Mouse (Mus musculus) limb, embryonic 10.5 days (tissue): ENCODE data around the gene Ptprd. TPM values are rescaled to one million over a fixed set of nuclear protein-coding genes. Genes with fewer than 3 reads are reported as not detected.

Source experiments
- DNase-seq: peaks from one replicate; pipeline ENCODE4 v3.0.0-alpha.2; 2017; ENCODE audit warnings: low spot score
- H3K27ac ChIP-seq: fragments of 300-500 bp; sonication (generic); 2 replicates; pipeline ENCODE4 v1.5.1; 2016; ENCODE audit warnings: mild to moderate bottlenecking
- H3K27me3 ChIP-seq: fragments of 300-500 bp; sonication (generic); 2 replicates; pipeline ENCODE4 v1.6.1; 2016; ENCODE audit warnings: low read depth, mild to moderate bottlenecking; ENCODE audit not compliant: poor library complexity, severe bottlenecking
- H3K36me3 ChIP-seq: fragments of 300-500 bp; sonication (generic); 2 replicates; pipeline ENCODE4 v1.6.1; 2016; ENCODE audit warnings: mild to moderate bottlenecking, moderate library complexity
- H3K4me1 ChIP-seq: fragments of 300-500 bp; sonication (generic); 2 replicates; pipeline ENCODE4 v1.6.1; 2016
- H3K4me3 ChIP-seq: fragments of 300-500 bp; sonication (generic); 2 replicates; pipeline ENCODE4 v1.5.1; 2016; ENCODE audit warnings: mild to moderate bottlenecking, moderate library complexity
- H3K9me3 ChIP-seq: fragments of 300-500 bp; sonication (generic); replicated peaks from 2 replicates; pipeline ENCODE4 v1.6.1; 2016; ENCODE audit warnings: mild to moderate bottlenecking
- WGBS: fragments of 180-500 bp; shearing (Covaris S2); methylation state at CpG from one replicate; pipeline ENCODE4 v1.1.7; 2016; 5-methylcytosine and 5-hydroxymethylcytosine counted together
- polyA plus RNA-seq: library from polyadenylated mRNA; unstranded; fragments of >200 nt; fragmentation: Nextera tagmentation; extraction: Ambion mirVana; gene quantifications from 2 replicates; pipeline ENCODE4 v1.2.1, GENCODE M21; 2016

Ptprd gene
- polyA plus RNA-seq, 1 experiment from 2014 or later = 15.6 TPM

GRCm38 (mm10) chr4:76386978-76387824, 1824.6 kb downstream of the Ptprd start:
- 47% methylated on average over 7 of the region's 7 CpGs for whole genome bisulfite sequencing
- no peak overlapping the region for H3K27ac ChIP-seq
- DNase-seq = no peak
- no peaks in the 10 kb centered on the region; the same call in 1 of the 2 replicates for H3K36me3 ChIP-seq
- H3K9me3 ChIP-seq = no peaks in the 10 kb centered on the region
- H3K4me3 ChIP-seq = no peak overlapping the region
- no peaks in the 10 kb centered on the region for H3K27me3 ChIP-seq
- peaks cover 15% of the 10 kb centered on the region for H3K4me1 ChIP-seq

GRCm38 (mm10) chr4:76385818-76386217, 1825.9 kb downstream of the Ptprd start:
- H3K4me3 ChIP-seq = no peak overlapping the region

GRCm38 (mm10) chr4:76380312-76380917, 1831.3 kb downstream of the Ptprd start:
- no peak overlapping the region for H3K27ac ChIP-seq
- H3K27me3 ChIP-seq = no peaks in the 10 kb centered on the region
- H3K36me3 ChIP-seq = no peaks in the 10 kb centered on the region; the same call in 1 of the 2 replicates
- H3K4me1 ChIP-seq = no peaks in the 10 kb centered on the region
- H3K4me3 ChIP-seq = no peak overlapping the region
- H3K9me3 ChIP-seq = no peaks in the 10 kb centered on the region
- WGBS = 90% methylated on average over 6 of the region's 6 CpGs
- no peak for DNase-seq

More at GRCm38 (mm10) chr4:76385818-76386217, 1825.9 kb downstream of the Ptprd start:
- no peaks in the 10 kb centered on the region; the same call in 1 of the 2 replicates for H3K36me3 ChIP-seq
- H3K27me3 ChIP-seq = no peaks in the 10 kb centered on the region
- no peak overlapping the region for H3K27ac ChIP-seq
- H3K9me3 ChIP-seq = no peaks in the 10 kb centered on the region
- peaks cover 15% of the 10 kb centered on the region for H3K4me1 ChIP-seq
- DNase-seq = no peak
- 89% methylated on average over 5 of the region's 5 CpGs for WGBS

- peak overlapping the region; percentile 70 for H3K27ac ChIP-seq
- H3K4me3 ChIP-seq = no peak overlapping the region
- H3K9me3 ChIP-seq = no peaks in the 10 kb centered on the region
- no peaks in the 10 kb centered on the region for H3K36me3 ChIP-seq
- WGBS = 72% methylated on average over 4 of the region's 4 CpGs
- DNase-seq = peak; percentile 56
- no peaks in the 10 kb centered on the region for H3K27me3 ChIP-seq
- peaks cover 53% of the 10 kb centered on the region for H3K4me1 ChIP-seq
Measured at GRCm38 (mm10) chr4:76370041-76370880, 1841.5 kb downstream of the Ptprd start.

- 54% methylated on average over 3 of the region's 3 CpGs for WGBS
- DNase-seq = no peak
- no peaks in the 10 kb centered on the region for H3K27me3 ChIP-seq
- no peaks in the 10 kb centered on the region for H3K36me3 ChIP-seq
- H3K4me3 ChIP-seq = no peak overlapping the region
- H3K27ac ChIP-seq = 0 out of 2 replicates have a peak overlapping the region, but pooled peaks have one; percentile 25
- no peaks in the 10 kb centered on the region for H3K9me3 ChIP-seq
- peaks cover 60% of the 10 kb centered on the region for H3K4me1 ChIP-seq
Measured at GRCm38 (mm10) chr4:76369101-76369500, 1842.7 kb downstream of the Ptprd start.

GRCm38 (mm10) chr4:76368291-76368690, 1843.5 kb downstream of the Ptprd start:
- H3K4me1 ChIP-seq = peaks cover 68% of the 10 kb centered on the region
- H3K27me3 ChIP-seq = no peaks in the 10 kb centered on the region
- no peaks in the 10 kb centered on the region for H3K36me3 ChIP-seq
- no peak overlapping the region for H3K27ac ChIP-seq
- no peaks in the 10 kb centered on the region for H3K9me3 ChIP-seq
- WGBS = 93% methylated on average over 2 of the region's 2 CpGs
- H3K4me3 ChIP-seq = no peak overlapping the region
- no peak for DNase-seq

- Histone ChIP-seq H3K9me3 (no peaks in the 10 kb centered on the region), H3K27ac (no peak overlapping the region), H3K27me3 (no peaks in the 10 kb centered on the region), H3K4me1 (peaks cover 75% of the 10 kb centered on the region), H3K4me3 (no peak overlapping the region), H3K36me3 (no peaks in the 10 kb centered on the region)
- DNase-seq = no peak
- 87% methylated on average over 3 of the region's 3 CpGs for WGBS
Measured at GRCm38 (mm10) chr4:76367285-76367684, 1844.5 kb downstream of the Ptprd start.

- WGBS = 80% methylated on average over 4 of the region's 4 CpGs
Measured at GRCm38 (mm10) chr4:76365871-76366270, 1845.9 kb downstream of the Ptprd start.

GRCm38 (mm10) chr4:76361546-76361945, 1850.2 kb downstream of the Ptprd start:
- H3K27me3 ChIP-seq = no peaks in the 10 kb centered on the region
- H3K36me3 ChIP-seq = no peaks in the 10 kb centered on the region
- DNase-seq = no peak
- H3K9me3 ChIP-seq = no peaks in the 10 kb centered on the region
- H3K4me3 ChIP-seq = no peak overlapping the region
- H3K27ac ChIP-seq = no peak overlapping the region
- peaks cover 33% of the 10 kb centered on the region for H3K4me1 ChIP-seq
- 91% methylated on average over 1 of the region's 1 CpGs for WGBS

More at GRCm38 (mm10) chr4:76365871-76366270, 1845.9 kb downstream of the Ptprd start:
- Histone ChIP-seq H3K4me3 (no peak overlapping the region), H3K36me3 (no peaks in the 10 kb centered on the region), H3K9me3 (no peaks in the 10 kb centered on the region), H3K27me3 (no peaks in the 10 kb centered on the region), H3K27ac (peak overlapping the region; percentile 32; the same call in 1 of the 2 replicates), H3K4me1 (peaks cover 68% of the 10 kb centered on the region)
- no peak for DNase-seq

GRCm38 (mm10) chr4:76354167-76354566, 1857.6 kb downstream of the Ptprd start:
- Histone ChIP-seq H3K36me3 (peaks cover 3% of the 10 kb centered on the region; the same call in 1 of the 2 replicates), H3K27ac (no peak overlapping the region), H3K9me3 (no peaks in the 10 kb centered on the region), H3K27me3 (no peaks in the 10 kb centered on the region), H3K4me1 (peaks cover 40% of the 10 kb centered on the region), H3K4me3 (no peak overlapping the region)
- DNase-seq = no peak
- WGBS = 83% methylated on average over 2 of the region's 2 CpGs

GRCm38 (mm10) chr4:76352468-76352867, 1859.3 kb downstream of the Ptprd start:
- 24% methylated on average over 1 of the region's 1 CpGs for WGBS
- no peak for DNase-seq
- H3K27me3 ChIP-seq = no peaks in the 10 kb centered on the region

GRCm38 (mm10) chr4:76351201-76351979, 1860.4 kb downstream of the Ptprd start:
- Histone ChIP-seq H3K4me3 (no peak overlapping the region), H3K27ac (peak overlapping the region; percentile 71), H3K27me3 (no peaks in the 10 kb centered on the region), H3K9me3 (no peaks in the 10 kb centered on the region), H3K4me1 (peaks cover 40% of the 10 kb centered on the region), H3K36me3 (peaks cover 4% of the 10 kb centered on the region; the same call in 1 of the 2 replicates)
- WGBS = 35% methylated on average over 8 of the region's 8 CpGs
- DNase-seq = no peak

More at GRCm38 (mm10) chr4:76352468-76352867, 1859.3 kb downstream of the Ptprd start:
- peak overlapping the region; percentile 66; the same call in 1 of the 2 replicates for H3K27ac ChIP-seq
- H3K4me3 ChIP-seq = no peak overlapping the region
- H3K36me3 ChIP-seq = peaks cover 4% of the 10 kb centered on the region; the same call in 1 of the 2 replicates
- H3K4me1 ChIP-seq = peaks cover 40% of the 10 kb centered on the region
- no peaks in the 10 kb centered on the region for H3K9me3 ChIP-seq
